Mouse (Mus musculus) heart, adult 2 months (tissue): ENCODE measurements at regions not wholly inside any gene's neighbourhood (a gene's known extent, or its start where the extent isn't known, plus 50 kb on each side); places are given as distances from the start of the nearest gene placed in this dataset.

ENCODE experiments used
- CTCF ChIP-seq: fragments of 200-600 bp; IDR thresholded peaks from 2 replicates; pipeline ENCODE4 v1.8.1; 2022; ENCODE audit warnings: antibody characterized with exemption, mild to moderate bottlenecking, moderate library complexity
- EP300 ChIP-seq: fragments of 200-500 bp; IDR thresholded peaks from 2 replicates; pipeline ENCODE4 v1.6.1; 2011; ENCODE audit warnings: low read depth, low read length, control low read depth; ENCODE audit not compliant: insufficient read depth
- POLR2A ChIP-seq: fragments of 200-500 bp; IDR thresholded peaks from 2 replicates; pipeline ENCODE4 v1.6.1; 2011; ENCODE audit warnings: mild to moderate bottlenecking, low read depth, low read length, control low read depth; ENCODE audit not compliant: insufficient read depth

GRCm38 (mm10) chr9:59199495-59200196 is 91.7 kb upstream of the Adpgk start:
- TF ChIP-seq POLR2A, result no peak
- TF ChIP-seq CTCF, result no peak
- TF ChIP-seq EP300, result no peak
